Comparison of ENCODE assay signal across 26 mouse cellular contexts in genomic region chr12:90982018-90982417, GRCm38 (mm10).
"Had no signal": no experiment of that assay in that cellular context is flagged by ENCODE, and none has a peak within 500 bp of the region (broad histone marks: within the 10 kb centered on the region; RNA-seq: fewer than 3 reads in every experiment).

No protein-coding gene starts in this region.

- H3K27me3 ChIP-seq: heart, embryonic 13.5 days; heart, embryonic 15.5 days; hindbrain, embryonic 12.5 days; intestine, embryonic 15.5 days; limb, embryonic 13.5 days; limb, embryonic 15.5 days; liver, embryonic 12.5 days had no signal

- ATAC-seq: hindbrain, embryonic 16.5 days; inflammation-experienced regulatory T-cells, adult 6 months; intestine, embryonic 15.5 days; liver, embryonic 12.5 days had no signal

- DNase-seq: gastrocnemius, adult 2 months; gastrocnemius, postnatal 10 days; gastrocnemius, postnatal 25 days; heart, adult 2 months; heart, postnatal 4 days; kidney, adult 18-20 months; kidney, adult 8-10 months; kidney, postnatal 10 days; kidney, postnatal 25 days; kidney, postnatal 4 days; left cerebral cortex, postnatal 4 days had no signal

- H3K4me3 ChIP-seq: gastrocnemius, adult 2 months; heart, adult 2 months; heart, embryonic 13.5 days; heart, embryonic 15.5 days; hindbrain, embryonic 10.5 days; hindbrain, embryonic 12.5 days; intestine, embryonic 15.5 days; layer of hippocampus, adult 2 months; left cerebral cortex, adult 2 months; limb, embryonic 13.5 days; limb, embryonic 15.5 days; liver, embryonic 12.5 days had no signal

- H3K36me3 ChIP-seq: heart, embryonic 13.5 days; heart, embryonic 15.5 days; hindbrain, embryonic 10.5 days; hindbrain, embryonic 12.5 days; intestine, embryonic 15.5 days; limb, embryonic 13.5 days; limb, embryonic 15.5 days; liver, embryonic 12.5 days had no signal

- H3K9ac ChIP-seq: heart, embryonic 13.5 days; heart, embryonic 15.5 days; hindbrain, embryonic 12.5 days; hindbrain, embryonic 14.5 days; intestine, embryonic 15.5 days; limb, embryonic 13.5 days; limb, embryonic 15.5 days; liver, embryonic 12.5 days; liver, embryonic 14.5 days had no signal

- H3K4me1 ChIP-seq: heart, embryonic 13.5 days; heart, embryonic 15.5 days; hindbrain, embryonic 10.5 days; hindbrain, embryonic 12.5 days; intestine, embryonic 15.5 days; limb, embryonic 13.5 days; limb, embryonic 15.5 days; liver, embryonic 12.5 days had no signal

- H3K27ac ChIP-seq: gastrocnemius, adult 2 months; heart, adult 2 months; heart, embryonic 13.5 days; heart, embryonic 15.5 days; hindbrain, embryonic 10.5 days; hindbrain, embryonic 12.5 days; hindbrain, embryonic 14.5 days; intestine, embryonic 15.5 days; layer of hippocampus, adult 2 months; left cerebral cortex, adult 2 months; limb, embryonic 13.5 days; limb, embryonic 15.5 days; liver, embryonic 12.5 days; liver, embryonic 14.5 days had no signal

- H3K4me2 ChIP-seq: heart, embryonic 11.5 days; heart, embryonic 13.5 days; heart, embryonic 15.5 days; hindbrain, embryonic 12.5 days; hindbrain, embryonic 14.5 days; intestine, embryonic 15.5 days; limb, embryonic 13.5 days; limb, embryonic 15.5 days; liver, embryonic 12.5 days had no signal

- H3K9me3 ChIP-seq: heart, embryonic 13.5 days; heart, embryonic 15.5 days; hindbrain, embryonic 10.5 days; hindbrain, embryonic 12.5 days; intestine, embryonic 15.5 days; limb, embryonic 13.5 days; limb, embryonic 15.5 days; liver, embryonic 12.5 days had no signal
